Mouse (Mus musculus) embryo, embryonic 10.5 days (tissue): ENCODE data around the gene Cemip2.

Experiments
- DNase-seq: peaks from one replicate; pipeline ENCODE4 v3.0.0-alpha.2; 2015; ENCODE audit warnings: low spot score

Gene Cemip2

DNA sequence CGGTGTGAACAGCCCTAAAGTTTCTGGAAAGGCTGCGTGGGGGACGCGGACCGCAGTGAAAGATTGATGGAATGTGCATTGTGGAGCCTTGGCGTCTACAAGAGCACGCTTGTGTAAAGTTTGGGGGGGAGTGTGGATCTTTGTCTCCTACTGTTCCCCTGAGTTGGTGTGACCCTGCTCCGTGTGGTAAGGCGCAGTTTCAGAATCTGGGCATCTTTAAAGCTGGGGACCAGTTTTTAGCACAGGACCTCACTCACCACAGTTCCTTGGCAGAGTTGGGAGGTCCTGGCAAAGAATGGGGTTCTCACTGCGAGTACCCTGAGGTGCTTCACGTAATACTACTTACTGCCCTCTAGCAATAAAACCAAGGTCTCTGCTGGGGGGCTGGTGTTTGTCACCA, 964 bp downstream of the Cemip2 start:
- peak; percentile 49 for DNase-seq

DNA sequence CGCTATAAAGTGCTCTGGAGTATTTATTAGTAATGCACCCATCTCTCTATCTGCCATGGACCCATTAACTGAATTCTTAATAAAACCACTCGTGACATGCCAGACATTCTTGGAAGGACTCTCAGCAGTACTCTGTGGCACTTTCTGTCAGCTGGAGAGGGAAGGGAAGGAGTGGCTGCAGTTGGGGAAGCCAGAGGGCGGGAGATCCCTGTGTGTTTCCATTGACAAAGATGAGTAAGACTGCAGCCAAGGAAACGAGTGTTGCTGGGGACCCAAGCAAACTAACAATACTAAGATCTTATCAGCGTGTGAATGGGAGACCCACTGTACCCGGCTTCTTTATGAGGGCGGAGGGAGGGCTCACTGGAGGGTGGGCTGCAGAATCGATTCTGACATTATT, 2.5 kb downstream of the Cemip2 start:
- DNase-seq: peak; percentile 55

DNA sequence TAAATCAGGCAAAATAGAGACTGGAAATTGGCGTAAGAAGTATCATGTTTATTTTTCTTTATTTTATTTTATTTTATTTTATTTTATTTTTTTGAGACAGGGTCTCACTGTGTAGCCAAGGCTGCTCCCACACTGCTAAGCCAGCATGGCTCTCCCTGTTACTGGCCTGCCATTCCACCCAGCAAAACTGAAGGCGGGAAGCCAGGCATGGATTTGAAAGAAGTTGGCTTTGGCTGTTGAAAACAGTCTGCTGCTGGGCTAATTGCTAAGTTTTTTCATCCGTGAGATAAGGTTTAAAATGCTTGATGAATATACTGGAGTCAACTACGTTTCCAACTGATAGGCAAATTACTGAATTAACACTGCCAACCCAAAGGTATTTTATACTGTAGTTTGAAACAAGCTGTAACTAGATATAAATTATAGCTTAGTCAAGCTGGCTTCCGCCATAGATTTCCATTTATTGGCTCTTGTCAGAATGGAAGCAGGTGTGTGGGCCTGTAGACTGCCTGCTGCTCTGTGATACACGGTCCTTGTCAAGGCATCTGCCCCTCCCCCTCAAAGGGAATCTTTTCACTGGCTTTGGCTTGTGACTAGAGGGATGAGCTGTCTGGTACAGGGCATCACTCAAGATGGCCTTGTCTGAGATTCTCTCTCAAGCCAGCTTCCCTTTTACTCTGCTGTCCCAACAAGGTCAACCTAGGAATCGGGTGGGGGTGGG, 3.1 kb downstream of the Cemip2 start:
- DNase-seq: peak; percentile 79

DNA sequence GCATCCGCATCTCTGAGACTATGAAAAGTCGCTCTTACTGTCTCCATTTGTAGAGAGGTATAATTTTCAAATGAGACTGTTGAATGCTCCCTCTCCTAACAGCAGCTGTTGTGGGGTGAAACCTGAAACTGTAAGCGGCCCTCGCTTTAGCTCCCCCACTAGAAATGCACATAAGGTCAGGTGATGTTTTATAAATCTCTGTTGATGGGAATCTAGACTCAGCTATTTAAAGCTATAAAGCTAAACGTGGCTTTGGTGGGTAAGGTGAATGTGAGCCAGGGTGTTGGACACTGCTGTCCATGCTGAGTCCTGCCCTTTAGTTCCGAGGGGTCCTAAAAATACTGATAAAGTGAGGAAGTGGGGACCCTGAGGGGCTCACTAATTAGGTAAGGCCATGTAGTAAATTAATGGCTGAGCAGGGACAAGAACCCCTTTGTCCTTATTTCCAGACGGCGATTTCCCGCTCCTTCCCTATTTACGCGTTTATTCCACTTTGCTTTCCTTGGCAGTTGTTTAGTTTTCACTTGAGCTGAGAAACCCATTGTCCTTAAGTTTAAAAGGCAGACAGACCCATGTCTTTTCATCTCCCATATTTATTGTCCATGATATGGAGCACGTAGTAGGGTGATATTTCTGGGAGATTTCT, 3.8 kb downstream of the Cemip2 start:
- peak; percentile 27 for DNase-seq

DNA sequence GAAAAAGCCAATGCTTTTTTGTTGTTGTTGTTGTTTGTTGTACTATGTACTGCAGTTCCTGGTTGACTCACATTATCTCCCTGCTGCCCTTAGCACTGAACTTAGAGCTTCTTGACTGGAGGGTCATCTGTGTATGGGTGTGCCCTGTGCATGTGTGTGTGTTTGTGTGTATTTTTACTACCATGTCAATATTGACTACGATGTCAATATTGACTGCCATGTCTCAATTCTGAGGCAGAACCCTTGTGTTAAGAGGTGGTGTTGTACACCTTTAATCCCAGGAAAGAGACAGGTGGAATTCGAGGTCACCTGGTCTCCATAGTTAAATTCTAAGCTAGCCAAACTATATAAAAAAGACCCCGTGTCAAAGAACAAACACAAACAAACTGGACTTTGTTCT, 5.6 kb downstream of the Cemip2 start:
- DNase-seq: no peak

DNA sequence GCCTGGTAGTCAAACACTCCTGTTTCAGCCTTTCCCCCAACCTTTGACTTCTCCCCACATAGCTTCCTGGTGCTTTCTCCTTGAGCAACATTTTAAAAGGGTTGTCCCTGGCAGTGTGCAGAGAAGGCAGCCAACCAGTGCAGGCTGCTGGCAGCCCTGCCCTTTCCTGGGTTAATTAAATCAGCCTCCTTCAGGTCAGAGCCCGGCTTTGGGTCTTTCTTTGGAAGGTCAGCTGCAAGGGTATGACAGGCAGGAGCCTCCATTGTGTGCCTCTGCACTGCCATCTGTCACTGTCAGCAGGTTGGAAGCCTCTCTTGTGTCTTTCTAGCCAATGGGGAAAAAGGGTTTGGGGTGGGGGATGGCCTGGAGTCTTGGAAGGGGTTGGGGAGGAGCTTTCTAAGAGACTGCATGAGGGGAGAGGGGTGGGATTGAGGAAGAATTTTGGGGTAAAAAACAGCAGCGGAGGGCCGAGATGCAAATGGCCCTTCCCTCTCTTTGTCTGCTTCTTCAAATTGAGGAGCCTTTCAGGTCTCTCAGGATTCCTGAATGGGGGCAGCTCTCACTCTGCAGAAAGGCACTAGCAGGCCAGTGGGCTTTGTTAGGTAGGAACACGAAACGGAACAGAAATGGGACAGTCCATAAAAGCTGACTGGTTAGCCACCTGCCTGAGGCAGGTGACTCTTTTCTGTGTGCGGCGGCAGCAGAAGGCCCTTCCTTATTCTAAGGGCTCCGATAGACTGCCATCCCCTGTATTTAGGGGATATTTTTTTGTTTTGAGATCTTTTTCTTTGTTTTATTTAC, 6.4 kb downstream of the Cemip2 start:
- DNase-seq: peak; percentile 93

DNA sequence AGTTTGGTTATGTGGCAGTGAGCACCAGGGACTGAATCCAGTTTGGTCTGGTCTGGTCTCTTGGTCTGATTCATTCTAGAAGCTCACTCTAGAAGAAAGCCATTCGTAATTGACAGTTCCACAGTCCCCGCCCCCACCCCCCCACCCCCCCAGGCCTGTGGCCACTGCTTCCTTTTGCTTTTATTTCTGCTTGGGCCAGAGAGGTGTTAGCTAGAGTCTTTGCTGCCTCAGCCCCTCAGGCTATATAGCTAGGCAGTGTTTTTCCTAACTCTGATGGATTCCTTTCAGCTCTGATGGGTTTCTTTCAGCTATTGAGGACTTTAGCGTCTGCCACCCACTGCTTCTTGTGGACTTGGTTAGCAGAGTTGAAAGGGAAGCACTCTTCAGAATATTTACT, 7.0 kb downstream of the Cemip2 start:
- DNase-seq: peak; percentile 54

DNA sequence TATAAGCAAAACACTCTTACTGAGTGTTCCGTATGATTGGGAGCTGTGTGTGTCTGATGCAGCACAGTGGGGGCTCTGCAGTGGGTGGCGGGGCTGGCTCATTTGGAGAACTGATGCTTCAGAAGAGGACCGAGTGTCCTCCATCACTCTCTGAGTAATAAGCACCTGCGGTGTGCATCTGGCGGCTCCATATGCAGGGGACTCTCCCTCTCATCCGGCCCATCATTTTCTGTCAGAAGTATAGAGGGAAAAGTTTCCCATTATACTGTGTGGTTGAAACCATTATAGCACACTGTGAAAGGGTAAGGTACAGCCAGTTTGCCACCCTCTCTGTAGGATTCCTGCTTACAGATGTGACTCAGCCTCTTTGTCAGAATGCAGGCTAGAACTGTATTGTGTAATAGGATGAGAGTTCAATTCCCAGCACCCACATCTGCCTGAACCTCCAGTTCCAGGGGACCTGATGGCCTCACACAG, 8.9 kb downstream of the Cemip2 start:
- DNase-seq: no peak

DNA sequence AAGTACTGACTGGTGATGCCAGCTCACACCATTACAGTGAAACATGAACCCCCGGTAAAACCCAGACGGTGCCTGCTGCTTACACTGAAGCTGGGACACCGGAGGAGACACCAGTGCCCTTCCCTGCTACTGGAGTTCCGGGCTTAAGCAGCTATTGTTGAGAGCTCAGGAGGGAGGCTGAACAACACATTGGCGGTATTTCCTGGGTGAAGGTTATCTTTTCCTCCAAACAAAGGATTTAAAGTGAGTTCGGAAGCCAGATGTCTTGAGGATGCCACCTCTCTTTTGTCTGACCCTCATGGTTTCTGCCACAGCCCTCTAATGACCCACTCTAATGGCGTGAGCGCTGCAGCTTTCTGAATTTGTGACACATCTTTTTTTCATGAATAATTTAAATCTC, 10.9 kb downstream of the Cemip2 start:
- peak; percentile 49 for DNase-seq

DNA sequence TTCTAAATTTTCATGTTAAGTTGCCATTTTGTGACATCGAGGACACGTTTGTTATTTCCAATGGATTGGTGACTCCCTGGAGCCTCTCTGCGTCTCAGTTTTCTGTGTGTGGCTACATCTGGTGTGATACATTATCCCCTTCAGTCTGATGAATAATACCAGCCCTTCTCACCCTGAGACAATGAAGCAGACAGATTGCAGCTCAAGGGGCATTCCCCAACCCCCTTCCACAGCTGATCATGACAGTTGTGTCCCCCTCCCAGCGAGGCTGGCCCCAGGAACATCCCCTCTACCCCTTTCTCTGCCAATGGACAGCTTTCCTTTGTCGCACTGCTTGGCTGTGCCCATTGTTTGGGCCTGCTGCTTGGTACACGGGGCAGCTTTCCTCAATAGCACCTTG, 11.5 kb downstream of the Cemip2 start:
- peak; percentile 73 for DNase-seq

DNA sequence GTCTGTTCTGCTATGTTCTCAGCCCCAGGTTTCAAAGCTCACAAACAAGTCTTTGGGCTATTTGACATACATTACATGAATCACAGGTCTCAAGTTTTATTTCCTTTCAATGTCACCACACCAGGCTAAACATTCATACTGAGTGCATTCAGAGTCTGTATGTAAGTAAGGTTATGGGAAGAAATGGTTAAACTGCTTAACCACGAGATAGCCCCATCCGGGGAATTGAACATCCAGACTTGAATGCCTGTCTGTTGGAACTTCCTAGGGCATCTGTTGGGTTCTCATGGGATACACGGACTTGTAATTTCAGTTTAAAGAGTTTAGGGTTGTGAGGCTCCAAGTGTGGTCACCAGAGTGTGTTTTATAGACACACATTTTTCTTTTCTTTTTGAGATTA, 13.2 kb downstream of the Cemip2 start:
- DNase-seq: no peak

DNA sequence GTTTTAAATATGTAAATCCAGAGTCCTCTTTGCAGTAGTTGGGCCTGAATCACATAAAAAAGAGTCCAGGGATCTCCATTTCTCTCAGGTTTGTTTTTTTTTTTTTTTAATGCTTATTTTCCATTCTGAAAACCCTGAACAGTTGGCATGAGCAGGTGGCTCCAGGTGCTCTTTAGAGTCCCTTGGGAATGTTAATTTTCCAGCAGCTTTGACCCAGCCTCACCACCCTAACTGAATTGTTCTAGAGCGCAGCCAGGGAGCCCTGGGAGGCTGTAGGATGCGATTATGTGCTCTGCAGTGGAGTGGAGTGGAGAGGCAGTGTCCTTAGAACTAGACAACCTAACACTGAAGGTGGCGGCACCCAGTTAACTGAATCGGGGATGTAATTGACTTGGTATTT, 13.7 kb downstream of the Cemip2 start:
- DNase-seq: no peak

DNA sequence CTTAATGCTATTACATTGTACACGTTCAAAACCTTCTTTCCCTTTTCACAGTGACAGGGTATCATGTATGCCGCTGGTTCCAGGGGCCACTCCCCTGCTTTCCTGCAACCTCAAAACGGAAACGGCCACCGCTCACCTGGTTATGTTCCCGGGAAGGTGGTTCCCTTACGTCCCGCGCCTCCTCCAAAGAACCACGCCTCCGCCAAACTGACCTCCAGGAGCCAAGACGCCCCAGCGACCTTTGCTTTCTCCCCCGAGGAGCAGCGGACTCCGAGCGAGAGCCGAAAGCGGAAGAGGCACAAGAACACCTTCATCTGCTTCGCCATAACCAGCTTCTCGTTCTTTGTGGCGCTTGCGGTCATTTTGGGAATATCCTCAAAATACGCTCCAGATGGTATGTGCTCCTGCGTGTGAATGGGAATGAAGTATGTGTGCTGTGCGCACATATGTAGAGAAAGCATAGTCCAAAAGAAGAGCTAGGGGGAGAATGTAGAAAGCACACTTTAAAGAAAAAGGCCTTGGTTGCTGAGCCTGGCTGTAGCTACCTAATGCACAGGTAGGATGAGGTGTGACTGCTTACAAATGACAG, 14.5 kb downstream of the Cemip2 start:
- no peak for DNase-seq

DNA sequence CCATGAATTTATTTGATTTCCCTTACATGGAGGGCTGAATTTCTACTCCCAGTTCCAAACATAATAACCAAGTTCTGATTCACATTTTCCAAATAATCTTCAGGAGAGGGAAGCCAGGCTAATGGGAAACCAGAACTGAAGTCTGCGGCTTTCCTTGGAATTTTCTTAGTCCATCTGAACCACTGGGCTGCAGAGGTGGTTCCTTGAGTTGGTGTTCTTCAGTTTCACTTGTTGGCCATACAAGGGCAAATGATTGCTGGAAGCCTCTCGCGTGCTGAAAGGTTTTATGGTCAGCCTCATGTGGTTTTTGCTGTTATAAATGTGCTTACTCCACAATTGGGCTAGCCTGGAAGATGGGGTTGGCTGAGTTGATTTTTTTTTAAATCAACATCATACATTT, 16.4 kb downstream of the Cemip2 start:
- no peak for DNase-seq

DNA sequence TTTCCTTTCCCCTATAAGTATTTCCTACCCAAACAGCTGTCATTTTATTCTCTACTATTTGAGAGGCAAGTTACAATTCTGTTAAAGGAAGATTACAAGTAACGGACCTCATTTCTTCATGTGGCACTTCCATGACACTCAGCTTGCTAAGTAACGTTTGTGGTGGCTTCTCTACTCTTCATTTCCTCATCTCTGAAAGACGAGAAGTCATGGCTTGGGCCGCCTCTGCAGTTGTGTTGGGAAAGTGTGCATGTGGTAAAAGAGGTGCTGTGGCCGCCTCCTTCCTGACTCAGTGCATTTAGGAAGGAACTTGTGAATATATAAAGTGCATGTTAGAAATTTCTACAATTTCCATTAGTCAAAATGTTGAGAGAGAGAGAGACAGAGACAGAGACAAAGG, 18.2 kb downstream of the Cemip2 start:
- no peak for DNase-seq

DNA sequence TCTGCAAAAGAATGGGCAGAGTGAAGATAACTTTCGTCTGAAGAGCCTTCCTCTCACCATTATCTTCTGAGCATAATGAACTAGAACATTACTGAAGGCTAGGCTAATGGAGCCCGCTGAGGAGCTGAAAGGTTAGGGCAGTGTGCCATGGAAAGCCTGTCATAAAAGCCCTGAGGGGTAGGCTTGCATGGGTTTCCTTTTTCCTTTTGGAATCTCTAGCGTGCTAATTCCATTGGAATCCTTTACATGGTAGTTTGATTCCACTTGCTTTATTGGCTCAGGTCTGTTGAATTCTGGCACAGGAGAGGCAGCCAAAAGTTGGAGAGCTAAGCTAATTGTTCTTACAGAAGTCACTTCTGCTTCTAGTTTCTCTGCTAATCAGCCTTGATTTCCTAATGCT, 20.6 kb downstream of the Cemip2 start:
- no peak for DNase-seq

DNA sequence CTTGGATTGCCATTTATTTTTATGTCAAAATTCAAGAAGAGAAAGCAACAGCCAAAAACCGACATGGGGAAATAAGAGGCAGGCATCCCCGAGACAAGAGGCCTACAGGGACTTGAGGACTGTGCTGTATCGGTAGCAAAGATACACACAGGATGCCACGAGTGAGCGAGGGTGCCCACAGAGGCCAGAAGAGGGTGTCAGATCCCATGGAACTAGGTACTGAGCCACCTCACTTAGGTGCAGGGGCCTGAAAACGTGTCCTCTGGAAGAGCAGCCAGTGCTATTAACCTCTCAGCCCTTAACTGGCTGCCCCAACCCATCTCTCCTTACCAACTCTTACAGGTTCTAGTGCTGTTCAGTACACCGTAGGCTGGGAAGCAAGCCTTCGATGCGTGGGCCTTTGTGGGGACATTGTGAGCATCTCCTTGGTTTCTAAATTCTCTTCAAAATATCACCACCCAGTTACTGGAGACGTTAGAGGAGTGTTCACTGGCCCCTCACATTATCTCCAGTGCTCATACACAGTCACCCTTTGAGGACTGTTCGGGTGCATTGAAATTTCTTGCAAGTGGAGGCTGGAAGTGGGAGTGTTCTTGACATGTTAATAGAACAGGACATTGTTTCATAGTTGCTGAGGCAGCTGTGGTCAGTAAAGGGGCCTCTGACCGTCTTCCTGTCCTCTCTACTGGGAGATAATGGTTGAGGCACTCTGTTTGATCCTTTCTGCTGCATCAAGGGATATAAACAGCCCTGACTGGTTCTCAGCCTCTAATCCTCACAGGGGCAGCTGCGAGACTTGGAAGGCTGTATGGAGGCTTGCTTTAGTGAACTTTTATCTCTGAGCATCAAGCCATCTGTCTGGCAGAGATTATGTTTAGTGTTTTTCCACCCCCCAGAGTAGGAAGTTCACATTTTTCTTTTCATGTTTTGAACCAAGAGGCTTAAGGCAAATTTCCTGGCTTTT, 21.6 kb downstream of the Cemip2 start:
- no peak for DNase-seq

DNA sequence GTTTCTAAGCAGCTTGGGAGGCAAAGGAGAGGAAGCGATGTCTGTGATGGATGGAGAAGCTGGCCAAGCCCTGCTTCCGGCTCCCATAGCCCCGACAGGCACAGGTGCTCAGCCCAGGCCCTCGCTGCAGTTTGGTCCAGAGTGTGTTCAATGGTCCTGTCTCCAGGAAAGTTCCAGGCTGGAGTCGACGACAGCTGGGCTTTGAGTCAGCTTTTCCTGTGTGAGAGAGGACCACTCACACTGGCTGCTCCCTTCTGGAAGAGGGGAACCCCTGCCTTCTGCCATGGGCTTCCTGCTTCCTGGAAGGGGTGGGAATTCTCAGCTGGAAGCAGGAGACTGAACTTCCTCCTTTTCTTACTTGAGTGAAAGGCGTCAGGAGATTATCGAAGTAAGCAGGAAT, 26.3 kb downstream of the Cemip2 start:
- no peak for DNase-seq

DNA sequence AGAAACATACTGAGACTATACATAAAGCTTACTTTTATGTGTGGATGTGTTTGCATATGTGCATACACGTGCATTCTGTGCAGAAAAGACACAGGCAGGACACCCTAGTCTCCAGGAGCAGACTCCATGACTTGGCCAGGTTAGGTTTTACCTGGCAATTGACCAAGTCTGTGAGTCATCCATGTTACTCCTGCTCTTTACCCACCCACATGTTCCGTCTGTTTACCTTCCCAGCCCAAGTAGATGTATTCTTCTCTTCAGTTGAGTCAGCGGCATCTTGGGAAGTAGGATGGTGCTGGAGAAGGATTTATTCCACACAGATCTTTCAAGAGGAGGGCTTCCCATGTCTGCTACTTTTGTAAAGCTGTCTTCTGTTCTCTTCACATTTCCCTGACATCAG, 27.2 kb downstream of the Cemip2 start:
- DNase-seq: no peak

DNA sequence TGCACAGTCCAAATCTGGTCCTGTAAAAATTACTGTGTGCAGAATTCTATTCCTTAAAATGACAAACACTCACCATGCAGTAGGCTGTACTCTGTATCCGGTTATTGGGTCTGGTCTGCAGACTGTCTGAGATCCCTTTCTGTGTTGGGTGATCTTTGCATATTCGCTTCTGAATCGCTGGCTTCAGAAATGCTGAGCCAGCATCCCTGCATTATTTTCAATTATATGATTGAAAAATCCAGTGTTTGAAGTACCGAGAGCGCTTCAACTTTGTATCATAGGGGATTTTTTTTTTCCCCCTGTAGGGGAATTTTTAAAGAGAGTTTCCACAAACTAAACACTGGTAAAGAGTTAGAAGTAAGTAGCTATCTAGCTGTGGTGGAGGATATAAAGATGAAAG, 32.0 kb downstream of the Cemip2 start:
- no peak for DNase-seq

DNA sequence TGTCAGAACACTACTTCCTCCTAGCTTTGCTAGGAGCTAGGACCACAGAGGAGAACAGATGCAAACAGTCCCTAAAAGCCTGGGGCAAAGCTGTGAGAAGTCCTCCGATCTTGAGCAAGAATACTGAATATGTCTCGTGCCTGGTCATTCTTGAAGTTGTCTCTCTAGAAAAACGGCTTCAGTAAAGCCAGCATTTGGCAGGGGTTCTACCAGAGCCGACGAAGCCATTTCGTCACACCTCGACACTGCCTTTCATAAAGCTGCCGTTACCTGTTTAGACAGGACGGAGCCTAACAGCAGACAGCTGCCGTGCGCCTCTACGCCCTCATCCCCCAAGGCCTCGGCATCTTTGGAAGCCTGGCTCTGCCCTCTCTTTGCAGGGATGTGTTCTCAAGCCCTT, 35.4 kb downstream of the Cemip2 start:
- no peak for DNase-seq
